Mouse (Mus musculus) erythroblast, embryonic 14.5 days (primary cell): ENCODE results near the gene Gm39653. TPM values are rescaled to one million over a fixed set of nuclear protein-coding genes. Genes with fewer than 3 reads are reported as not detected.
"Not testable (repeated sequence)": the region's sequence is repeated elsewhere in the genome, so short reads cannot be mapped to it uniquely, and the experiment has no call there.

ENCODE experiments used
- H3K27me3 ChIP-seq: 2 replicates; pipeline ENCODE4 v1.6.1; 2012; ENCODE audit warnings: inconsistent platforms; ENCODE audit not compliant: control insufficient read depth
- H3K36me3 ChIP-seq: 2 replicates; pipeline ENCODE4 v1.6.1; 2012; ENCODE audit warnings: mild to moderate bottlenecking, inconsistent platforms; ENCODE audit not compliant: control insufficient read depth
- H3K4me1 ChIP-seq: 2 replicates; pipeline ENCODE4 v1.6.1; 2012; ENCODE audit warnings: inconsistent platforms; ENCODE audit not compliant: control insufficient read depth
- H3K4me3 ChIP-seq: replicated peaks from 2 replicates; pipeline ENCODE3; 2012; ENCODE audit warnings: moderate library complexity, mild to moderate bottlenecking, inconsistent platforms
- H3K9me3 ChIP-seq: 2 replicates; pipeline ENCODE4 v1.6.1; 2012; ENCODE audit warnings: low read length, inconsistent platforms, mixed read lengths; ENCODE audit not compliant: control insufficient read depth
- GATA1 ChIP-seq: IDR thresholded peaks from 2 replicates; pipeline ENCODE4 v1.6.1; 2012; ENCODE audit warnings: low read length, inconsistent platforms, mixed read lengths
- TAL1 ChIP-seq: IDR thresholded peaks from 3 replicates; pipeline ENCODE4 v1.6.1; 2012; ENCODE audit warnings: low read length, inconsistent platforms, mixed read lengths
- polyA plus RNA-seq: library from polyadenylated mRNA; stranded (reverse); fragments of >175 nt; gene quantifications from 2 replicates; pipeline ENCODE4 v1.2.3, GENCODE M21; 2012

Gene Gm39653
- polyA plus RNA-seq, 1 experiment: not detected

- Histone ChIP-seq H3K27me3 (no peaks in the 10 kb centered on the region), H3K36me3 (no peaks in the 10 kb centered on the region), H3K9me3 (no peaks in the 10 kb centered on the region), H3K4me3 (no peak overlapping the region), H3K4me1 (no peaks in the 10 kb centered on the region)
- TF ChIP-seq GATA1: no peak
- TF ChIP-seq TAL1: no peak
Measured at GRCm38 (mm10) chr1:63603870-63604500, 11.8 kb upstream of the Gm39653 start.

GRCm38 (mm10) chr1:63609613-63610012 lies 6.2 kb upstream of the Gm39653 start:
- no peaks in the 10 kb centered on the region for H3K9me3 ChIP-seq
- no peak for TF ChIP-seq GATA1
- TF ChIP-seq TAL1: no peak
- no peak overlapping the region for H3K4me3 ChIP-seq
- H3K27me3 ChIP-seq: no peaks in the 10 kb centered on the region
- no peaks in the 10 kb centered on the region for H3K36me3 ChIP-seq
- no peaks in the 10 kb centered on the region for H3K4me1 ChIP-seq

GRCm38 (mm10) chr1:63614594-63614993 lies 1.2 kb upstream of the Gm39653 start:
- Histone ChIP-seq H3K9me3 (no peaks in the 10 kb centered on the region), H3K4me1 (no peaks in the 10 kb centered on the region), H3K36me3 (no peaks in the 10 kb centered on the region), H3K4me3 (no peak overlapping the region), H3K27me3 (no peaks in the 10 kb centered on the region)
- no peak for TF ChIP-seq GATA1
- TF ChIP-seq TAL1: no peak

GRCm38 (mm10) chr1:63628211-63628610 lies 12.4 kb downstream of the Gm39653 start:
- no peaks in the 10 kb centered on the region for H3K4me1 ChIP-seq
- H3K36me3 ChIP-seq: no peaks in the 10 kb centered on the region
- H3K9me3 ChIP-seq: peaks cover 8% of the 10 kb centered on the region
- H3K4me3 ChIP-seq: no peak overlapping the region
- no peaks in the 10 kb centered on the region for H3K27me3 ChIP-seq
- TF ChIP-seq GATA1: no peak
- no peak for TF ChIP-seq TAL1

GRCm38 (mm10) chr1:63630390-63630789 lies 14.6 kb downstream of the Gm39653 start:
- not testable (repeated sequence) for H3K4me1 ChIP-seq, H3K4me3 ChIP-seq, H3K9me3 ChIP-seq, H3K36me3 ChIP-seq, H3K27me3 ChIP-seq

GRCm38 (mm10) chr1:63639921-63640320 lies 24.2 kb downstream of the Gm39653 start:
- Histone ChIP-seq H3K9me3 (no peaks in the 10 kb centered on the region), H3K27me3 (no peaks in the 10 kb centered on the region), H3K4me1 (no peaks in the 10 kb centered on the region), H3K36me3 (no peaks in the 10 kb centered on the region), H3K4me3 (no peak overlapping the region)
- TF ChIP-seq TAL1 (no peak), GATA1 (no peak)

- no peak overlapping the region for H3K4me3 ChIP-seq
- no peaks in the 10 kb centered on the region for H3K36me3 ChIP-seq
- no peaks in the 10 kb centered on the region for H3K27me3 ChIP-seq
- no peaks in the 10 kb centered on the region for H3K9me3 ChIP-seq
- H3K4me1 ChIP-seq: no peaks in the 10 kb centered on the region
- TF ChIP-seq TAL1 (no peak), GATA1 (no peak)
Measured at GRCm38 (mm10) chr1:63658016-63658415, 42.2 kb downstream of the Gm39653 start.

- Histone ChIP-seq H3K36me3 (no peaks in the 10 kb centered on the region), H3K4me3 (no peak overlapping the region), H3K27me3 (no peaks in the 10 kb centered on the region), H3K9me3 (no peaks in the 10 kb centered on the region), H3K4me1 (no peaks in the 10 kb centered on the region)
- no peak for TF ChIP-seq TAL1
- TF ChIP-seq GATA1: no peak
Measured at GRCm38 (mm10) chr1:63659591-63659990, 43.8 kb downstream of the Gm39653 start.

GRCm38 (mm10) chr1:63666089-63666488 lies 50.3 kb downstream of the Gm39653 start:
- H3K27me3 ChIP-seq: no peaks in the 10 kb centered on the region
- H3K4me3 ChIP-seq: no peak overlapping the region
- TF ChIP-seq TAL1: no peak
- TF ChIP-seq GATA1: no peak
- H3K4me1 ChIP-seq: no peaks in the 10 kb centered on the region
- no peaks in the 10 kb centered on the region for H3K9me3 ChIP-seq
- H3K36me3 ChIP-seq: no peaks in the 10 kb centered on the region
